Mouse (Mus musculus) urinary bladder, postnatal 4 days (tissue): Measurements from ENCODE around the gene Rrp1b.

Source experiments
- DNase-seq, 2 experiments: peaks; one replicate each; pipeline ENCODE4 v3.0.0; 2021 to 2022; ENCODE audit warnings: low spot score in 2 of 2

Rrp1b gene

GRCm38 (mm10) chr17:32035609-32036508 is at the start of gene Rrp1b, which contains the start of gene Hsf2bp:
Gene Rrp1b, plus strand, starts transcription at chr17:32036100.
Gene Hsf2bp, minus strand, starts transcription at chr17:32036349.
- peak; percentile 63 to 74 for DNase-seq

GRCm38 (mm10) chr17:31986915-31987314 is 49.0 kb upstream of the Rrp1b start:
- DNase-seq: no peak

GRCm38 (mm10) chr17:31989035-31989434 is 46.9 kb upstream of the Rrp1b start:
- DNase-seq: no peak

- DNase-seq: no peak
These were observed 43.9 kb upstream of the Rrp1b start for GRCm38 (mm10) chr17:31992004-31992403.

- DNase-seq: no peak
These were observed 42.5 kb upstream of the Rrp1b start for GRCm38 (mm10) chr17:31993354-31993753.

- no peak for DNase-seq
These were observed 41.8 kb upstream of the Rrp1b start for GRCm38 (mm10) chr17:31994132-31994531.

GRCm38 (mm10) chr17:31995784-31996183 is 40.1 kb upstream of the Rrp1b start:
- no peak for DNase-seq

GRCm38 (mm10) chr17:31996331-31996730 is 39.6 kb upstream of the Rrp1b start:
- DNase-seq: no peak

- DNase-seq: no peak
These were observed 37.5 kb upstream of the Rrp1b start for GRCm38 (mm10) chr17:31998351-31998750.

- no peak for DNase-seq
These were observed 32.6 kb upstream of the Rrp1b start for GRCm38 (mm10) chr17:32003251-32003650.

- no peak for DNase-seq
These were observed 29.1 kb upstream of the Rrp1b start for GRCm38 (mm10) chr17:32006800-32007199.

- DNase-seq: no peak
These were observed 24.2 kb upstream of the Rrp1b start for GRCm38 (mm10) chr17:32011694-32012093.

GRCm38 (mm10) chr17:32012254-32012653 is 23.6 kb upstream of the Rrp1b start:
- no peak for DNase-seq

GRCm38 (mm10) chr17:32013659-32014058 is 22.2 kb upstream of the Rrp1b start:
- no peak for DNase-seq

GRCm38 (mm10) chr17:32016481-32016880 is 19.4 kb upstream of the Rrp1b start:
- no peak for DNase-seq

GRCm38 (mm10) chr17:32018127-32018894 is 17.6 kb upstream of the Rrp1b start:
- DNase-seq: no peak

- no peak for DNase-seq
These were observed 13.9 kb upstream of the Rrp1b start for GRCm38 (mm10) chr17:32021981-32022380.

- no peak for DNase-seq
These were observed 13.3 kb upstream of the Rrp1b start for GRCm38 (mm10) chr17:32022551-32022950.

GRCm38 (mm10) chr17:32023088-32023487 is 12.8 kb upstream of the Rrp1b start:
- DNase-seq: no peak

GRCm38 (mm10) chr17:32024671-32025073 is 11.2 kb upstream of the Rrp1b start:
- no peak for DNase-seq

GRCm38 (mm10) chr17:32025386-32025785 is 10.5 kb upstream of the Rrp1b start:
- DNase-seq: peak; percentile 56 to 67

GRCm38 (mm10) chr17:32027666-32028065 is 8.2 kb upstream of the Rrp1b start:
- DNase-seq: no peak

- DNase-seq: no peak
These were observed 7.6 kb upstream of the Rrp1b start for GRCm38 (mm10) chr17:32028301-32028700.
